Mouse (Mus musculus): Measurements from ENCODE around the gene Pthlh. TPM values are rescaled to one million over a fixed set of nuclear protein-coding genes. Genes with fewer than 3 reads are reported as not detected.

Pthlh gene
- total RNA-seq, 2 experiments from 2014 or later: 0.33 to 3.3 TPM

- intact Hi-C loops (cut with DNase I; ENCODE audit: low total_unique reads): no loop called here
- DNase-seq: no peak
These were observed 47.8 kb downstream of the Pthlh start for GRCm38 (mm10) chr6:147216156-147216555.

- intact Hi-C loops (cut with DNase I; ENCODE audit: low total_unique reads): no loop called here
These were observed 56.1 kb downstream of the Pthlh start for GRCm38 (mm10) chr6:147207821-147208330.

More at GRCm38 (mm10) chr6:147207821-147208330, 56.1 kb downstream of the Pthlh start:
- no peak for DNase-seq

Other genes starting within 250 kb of the Pthlh start
- gene Rep15, start 231.6 kb downstream of the Pthlh start, total RNA-seq (2021): under 1 TPM; 0.27 to 0.53 TPM
- 10 to 100 TPM; 50.4 to 56.3 TPM for gene Mrps35, start 221.4 kb downstream of the Pthlh start, total RNA-seq (2021)
- under 1 TPM in 1 of 2 experiments, not detected in 1; 0.18 TPM for gene Mansc4, start 177.2 kb downstream of the Pthlh start, total RNA-seq (2021)
- gene Klhl42, start 172.8 kb downstream of the Pthlh start, total RNA-seq (2021): 1 to 10 TPM; 3.5 to 3.9 TPM
- gene Ccdc91, start 211.6 kb upstream of the Pthlh start, total RNA-seq (2021): 10 to 100 TPM; 62.3 to 63.3 TPM

Measured in gastrocnemius, postnatal 14 days (tissue).